ENCODE assay signal across 9 mouse cellular contexts in the genomic region with DNA sequence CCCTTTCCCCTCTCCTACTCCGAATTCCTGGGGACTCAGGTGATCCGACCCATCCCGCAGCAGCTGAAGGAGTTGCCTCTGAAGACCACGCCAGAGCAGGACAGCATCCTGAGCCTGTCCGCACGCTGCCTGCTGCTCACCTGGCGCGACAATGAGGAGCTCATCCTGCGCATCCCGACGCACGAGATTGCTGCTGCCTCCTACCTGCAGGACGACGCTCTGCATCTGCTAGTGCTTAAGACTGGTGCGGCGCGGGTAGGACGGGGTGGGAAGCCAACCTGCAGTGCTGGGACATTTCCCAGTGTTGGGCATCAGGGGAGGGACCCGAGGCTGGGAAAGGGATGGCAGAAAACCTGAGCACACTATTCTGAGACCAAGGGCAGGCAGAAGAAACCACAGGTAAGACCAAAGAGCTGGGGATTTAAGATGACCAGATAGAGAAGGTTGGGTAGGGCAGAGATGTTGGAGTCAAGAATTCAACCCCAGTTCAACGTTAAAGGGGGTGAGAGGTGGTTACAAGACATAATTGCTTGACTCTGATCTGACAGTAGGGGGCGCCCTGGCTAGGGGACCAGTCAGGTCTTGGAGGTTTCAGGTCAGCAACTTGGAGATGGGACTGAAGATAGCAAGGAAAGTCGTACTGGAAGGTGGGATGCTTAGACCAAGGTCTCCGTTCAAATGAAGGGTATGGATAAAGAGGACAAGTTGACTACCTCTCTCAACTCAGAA. TPM values are rescaled to one million over a fixed set of nuclear protein-coding genes. Genes with fewer than 3 reads are reported as not detected.
A peak's percentile ranks its signal among the peaks of the same experiment; 100 is the strongest.
DNase-seq lines count a peak whose midpoint lies in the region; ATAC-seq and TF ChIP-seq lines count a peak whose summit lies in the region.
"Had no signal": no experiment of that assay in that cellular context is flagged by ENCODE, and none has a peak within 500 bp of the region (broad histone marks: within the 10 kb centered on the region; RNA-seq: fewer than 3 reads in every experiment).

No protein-coding gene starts in this region.

- WGBS in liver, adult 2 months, result 18% methylated on average over 23 of the region's 23 CpGs
- WGBS in liver, embryonic 11.5 days, result 37% methylated on average over 23 of the region's 23 CpGs
- 6% methylated on average over 23 of the region's 23 CpGs for WGBS in forebrain, postnatal 0 days

- no peak overlapping the region for H3K9ac ChIP-seq in liver, adult 2 months (ENCODE audit: low read depth, low read length)
- no peak overlapping the region for H3K9ac ChIP-seq in liver, embryonic 11.5 days (ENCODE audit: low read depth, low read length)
- no peak overlapping the region for H3K9ac ChIP-seq in forebrain, postnatal 0 days
- H3K9ac ChIP-seq: liver, embryonic 13.5 days had no signal

- H3K36me3 ChIP-seq in liver, adult 2 months (ENCODE audit: control insufficient read depth, insufficient read depth, low read length), result no peaks in the 10 kb centered on the region
- H3K36me3 ChIP-seq in liver, embryonic 11.5 days (ENCODE audit: control insufficient read depth, insufficient read depth, low read length), result no peaks in the 10 kb centered on the region; the same call in 1 of the 2 replicates
- H3K36me3 ChIP-seq in forebrain, postnatal 0 days (ENCODE audit: insufficient read depth), result no peaks in the 10 kb centered on the region
- H3K36me3 ChIP-seq: liver, embryonic 13.5 days had no signal

- no peak for ATAC-seq in liver, embryonic 11.5 days (replicated peaks; ENCODE audit: low FRiP score)
- 0 out of 2 replicates have a peak, but pooled peaks have one; percentile 40 for ATAC-seq in forebrain, postnatal 0 days

- H3K27me3 ChIP-seq in liver, adult 2 months (ENCODE audit: control insufficient read depth, insufficient read depth, low read length), result no peaks in the 10 kb centered on the region
- peaks cover 32% of the 10 kb centered on the region for H3K27me3 ChIP-seq in liver, embryonic 11.5 days (replicated peaks; ENCODE audit: control insufficient read depth, insufficient read depth, low read length)
- peaks cover 21% of the 10 kb centered on the region for H3K27me3 ChIP-seq in forebrain, postnatal 0 days (ENCODE audit: insufficient read depth, low read length)

- no peaks in the 10 kb centered on the region for H3K79me2 ChIP-seq in liver, adult 2 months (ENCODE audit: control insufficient read depth, insufficient read depth, low read length)

- H3K9me3 ChIP-seq in liver, embryonic 11.5 days (ENCODE audit: control insufficient read depth, low read length), result no peaks in the 10 kb centered on the region
- no peaks in the 10 kb centered on the region for H3K9me3 ChIP-seq in forebrain, postnatal 0 days (ENCODE audit: low read length)
- H3K9me3 ChIP-seq: liver, embryonic 13.5 days had no signal

- peaks cover 1% of the 10 kb centered on the region; the same call in 1 of the 2 replicates for H3K4me1 ChIP-seq in liver, adult 2 months (ENCODE audit: control insufficient read depth, insufficient read depth, low read length)
- H3K4me1 ChIP-seq in liver, embryonic 11.5 days (replicated peaks; ENCODE audit: control insufficient read depth, insufficient read depth, low read length), result no peaks in the 10 kb centered on the region
- no peaks in the 10 kb centered on the region for H3K4me1 ChIP-seq in forebrain, postnatal 0 days (ENCODE audit: insufficient read depth)

- TF ChIP-seq CTCF in liver, adult 2 months (IDR thresholded peaks at IDR 0.05; ENCODE audit: low read depth, low read length), result peak; percentile 76
- TF ChIP-seq CTCF in brain, embryonic 14.5 days (IDR thresholded peaks at IDR 0.05; ENCODE audit: borderline replicate concordance, extremely low read depth, insufficient read depth, insufficient read length), result peak; percentile 57; the same call in 1 of the 2 replicates
- peak; percentile 63 for TF ChIP-seq CTCF in forebrain, postnatal 0 days (IDR thresholded peaks at IDR 0.05; ENCODE audit: low read depth)

- no peak overlapping the region for H3K27ac ChIP-seq in liver, adult 2 months (replicated peaks; ENCODE audit: insufficient read depth, low read depth, low read length)
- H3K27ac ChIP-seq in liver, embryonic 11.5 days (ENCODE audit: low read depth, low read length), result no peak overlapping the region
- H3K27ac ChIP-seq in forebrain, postnatal 0 days (ENCODE audit: low read depth, low read length), result no peak overlapping the region
- H3K27ac ChIP-seq: liver, embryonic 13.5 days had no signal

- DNase-seq in liver, adult 2 months (ENCODE audit: extremely low read depth, low read depth, low spot score), result peak; percentile 51
- DNase-seq in liver, embryonic 11.5 days (ENCODE audit: low spot score), result no peak
- DNase-seq in brain, embryonic 14.5 days (ENCODE audit: low read depth), result peak; percentile 50
- peak; percentile 42 for DNase-seq in forebrain, postnatal 0 days
- peak; percentile 37 for DNase-seq in mesoderm, embryonic 11.5 days (ENCODE audit: low read depth, low spot score)
- no peak for DNase-seq in spleen, postnatal 36 days (ENCODE audit: low spot score in 2 of 2)
- DNase-seq in ovary, postnatal 36 days (ENCODE audit: low spot score), result no peak
- DNase-seq in frontal cortex, postnatal 10 days (ENCODE audit: low spot score in 2 of 2), result no peak
- DNase-seq: liver, embryonic 13.5 days had no signal

- no peak overlapping the region for H3K4me3 ChIP-seq in liver, adult 2 months (ENCODE audit: insufficient read depth, low read depth, low read length)
- no peak overlapping the region for H3K4me3 ChIP-seq in liver, embryonic 11.5 days (ENCODE audit: low read depth, low read length)
- H3K4me3 ChIP-seq in forebrain, postnatal 0 days (ENCODE audit: low read depth, low read length), result no peak overlapping the region

- H3K4me2 ChIP-seq in liver, embryonic 11.5 days, result no peak overlapping the region
- H3K4me2 ChIP-seq in forebrain, postnatal 0 days (ENCODE audit: low read depth), result no peak overlapping the region

- no peak for TF ChIP-seq POLR2A in liver, adult 2 months (IDR thresholded peaks at IDR 0.05; ENCODE audit: extremely low read depth, insufficient read depth, low read length)
- TF ChIP-seq POLR2A in brain, embryonic 14.5 days (IDR thresholded peaks at IDR 0.05; ENCODE audit: borderline replicate concordance, extremely low read depth, insufficient read depth, insufficient read length, poor library complexity, severe bottlenecking), result no peak

RNA-seq across cellular contexts. Expression of a gene that starts 5.2 kb away (rescaled TPM):
- 2.3 and 2.5 TPM in 2 replicates for total RNA-seq in liver, adult 2 months (2014; rRNA removed)
- polyA plus RNA-seq in liver, adult 2 months (2012; rRNA removed), result 3.4 and 5.5 TPM in 2 replicates
- polyA plus RNA-seq in liver, embryonic 11.5 days (2014; fragmentation: Nextera tagmentation; extraction: Ambion mirVana), result 1.5 and 2.0 TPM in 2 replicates
- 8.3 and 8.8 TPM in 2 replicates for polyA plus RNA-seq in brain, embryonic 14.5 days (2012; rRNA removed)
- total RNA-seq in forebrain, postnatal 0 days (2014; rRNA removed), result 2.1 and 7.4 TPM in 2 replicates
- 1.1 TPM in 2 replicates for polyA plus RNA-seq in forebrain, postnatal 0 days (2015; fragmentation: Nextera tagmentation; extraction: Ambion mirVana)

RNA-seq across cellular contexts. Expression of a gene that starts 37.3 kb away (rescaled TPM):
- 7.7 and 8.1 TPM in 2 replicates for total RNA-seq in liver, adult 2 months (2014; rRNA removed)
- polyA plus RNA-seq in liver, adult 2 months (2012; rRNA removed), result 2.8 and 5.7 TPM in 2 replicates
- 5.1 and 5.2 TPM in 2 replicates for polyA plus RNA-seq in liver, embryonic 11.5 days (2014; fragmentation: Nextera tagmentation; extraction: Ambion mirVana)
- polyA plus RNA-seq in brain, embryonic 14.5 days (2012; rRNA removed), result 1.6 and 2.3 TPM in 2 replicates
- 3.1 and 5.7 TPM in 2 replicates for total RNA-seq in forebrain, postnatal 0 days (2014; rRNA removed)
- polyA plus RNA-seq in forebrain, postnatal 0 days (2015; fragmentation: Nextera tagmentation; extraction: Ambion mirVana), result 2.6 and 3.5 TPM in 2 replicates

RNA-seq across cellular contexts. Expression of a gene that starts 39.3 kb away (rescaled TPM):
- total RNA-seq in liver, adult 2 months (2014; rRNA removed), result not detected in 2 replicates
- not detected in 2 replicates for polyA plus RNA-seq in liver, adult 2 months (2012; rRNA removed)
- not detected in 2 replicates for polyA plus RNA-seq in liver, embryonic 11.5 days (2014; fragmentation: Nextera tagmentation; extraction: Ambion mirVana)
- polyA plus RNA-seq in brain, embryonic 14.5 days (2012; rRNA removed), result 12.0 and 18.3 TPM in 2 replicates
- total RNA-seq in forebrain, postnatal 0 days (2014; rRNA removed), result 17.2 and 21.9 TPM in 2 replicates
- 0.76 and 0.77 TPM in 2 replicates for polyA plus RNA-seq in forebrain, postnatal 0 days (2015; fragmentation: Nextera tagmentation; extraction: Ambion mirVana)
- polyA plus RNA-seq: liver, embryonic 13.5 days had no signal

RNA-seq across cellular contexts. Expression of a gene that starts 55.7 kb away (rescaled TPM):
- total RNA-seq in liver, adult 2 months (2014; rRNA removed), result 10.9 and 14.4 TPM in 2 replicates
- polyA plus RNA-seq in liver, adult 2 months (2012; rRNA removed), result 23.7 and 28.3 TPM in 2 replicates
- polyA plus RNA-seq in liver, embryonic 11.5 days (2014; fragmentation: Nextera tagmentation; extraction: Ambion mirVana), result 65.0 and 69.5 TPM in 2 replicates
- polyA plus RNA-seq in brain, embryonic 14.5 days (2012; rRNA removed), result 121 and 131 TPM in 2 replicates
- 65.9 and 95.4 TPM in 2 replicates for total RNA-seq in forebrain, postnatal 0 days (2014; rRNA removed)
- 195 and 219 TPM in 2 replicates for polyA plus RNA-seq in forebrain, postnatal 0 days (2015; fragmentation: Nextera tagmentation; extraction: Ambion mirVana)

Comparison
In these comparisons a context has a peak if more than half of its experiments do, and no peak if none do; other contexts are left out.
1. DNase-seq: peak in liver, adult 2 months (single experiment), brain, embryonic 14.5 days (single experiment), forebrain, postnatal 0 days (single experiment) and mesoderm, embryonic 11.5 days (single experiment); none in liver, embryonic 11.5 days (single experiment), spleen, postnatal 36 days (0 of 2), ovary, postnatal 36 days (single experiment) and frontal cortex, postnatal 10 days (0 of 2).
2. Peak in every context shown above with its lines, with median percentiles within 50 percentile points of each other: CTCF ChIP-seq.